Comparison of ENCODE assay signal across 7 mouse cellular contexts in the genomic region with DNA sequence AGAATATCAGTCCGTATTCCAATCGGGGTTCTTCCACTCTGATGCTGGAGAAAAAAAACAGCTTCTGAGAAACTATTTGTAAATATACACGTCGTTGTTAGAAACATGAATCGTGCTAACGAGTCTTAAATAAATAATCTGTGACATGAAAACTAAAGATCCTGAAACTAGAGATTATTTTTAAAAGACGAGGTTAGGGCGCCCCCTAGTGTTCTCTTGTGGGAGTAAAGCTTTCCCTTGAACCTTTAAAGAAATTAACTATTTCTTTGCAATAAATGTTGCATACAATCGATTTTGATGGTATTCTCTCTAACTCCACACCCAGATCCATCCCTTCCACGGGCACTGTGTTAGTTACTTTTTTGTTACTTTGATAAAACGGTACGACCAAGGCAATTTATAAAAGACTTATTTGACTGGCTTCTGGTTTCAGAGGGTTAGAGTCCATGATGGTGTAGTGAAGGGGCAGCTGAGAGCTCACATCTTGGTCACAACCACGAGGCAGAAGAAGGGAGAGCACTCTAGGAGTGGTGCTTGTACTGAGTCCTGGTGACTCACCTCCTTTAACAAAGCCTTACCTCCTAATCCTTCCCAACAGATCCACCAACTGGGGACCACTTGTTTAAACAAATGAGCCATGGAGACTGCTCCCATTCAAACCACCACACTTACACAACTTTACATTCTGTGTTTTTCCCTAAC. TPM values are rescaled to one million over a fixed set of nuclear protein-coding genes. Genes with fewer than 3 reads are reported as not detected.
DNase-seq lines count a peak whose midpoint lies in the region; ATAC-seq and TF ChIP-seq lines count a peak whose summit lies in the region.

No protein-coding gene starts in this region.

- no peak overlapping the region for H3K4me3 ChIP-seq in midbrain, embryonic 11.5 days (ENCODE audit: low read depth, low read length)
- H3K4me3 ChIP-seq in midbrain, embryonic 10.5 days, result no peak overlapping the region
- H3K4me3 ChIP-seq in liver, postnatal 0 days (ENCODE audit: low read depth, low read length), result no peak overlapping the region

- peak; percentile 66 for TF ChIP-seq CTCF in liver, postnatal 0 days (IDR thresholded peaks at IDR 0.05; ENCODE audit: low read depth)

- peak; percentile 99 for DNase-seq in midbrain, embryonic 11.5 days (ENCODE audit: low spot score, missing footprints)
- DNase-seq in midbrain, embryonic 10.5 days (ENCODE audit: low spot score), result no peak
- DNase-seq in T-cell, adult 2 months (ENCODE audit: low spot score), result peak; percentile 19
- DNase-seq in cerebellum, postnatal 14 days, result peak; percentile 80 to 82
- DNase-seq in heart, postnatal 36 days, result peak; percentile 22 to 64
- peak; percentile 52 for DNase-seq in liver, postnatal 0 days
- DNase-seq in retina, adult 2 months (ENCODE audit: low read depth, low spot score), result peak; percentile 26

- no peaks in the 10 kb centered on the region for H3K27me3 ChIP-seq in midbrain, embryonic 11.5 days (ENCODE audit: control insufficient read depth, insufficient read depth, low read length)
- H3K27me3 ChIP-seq in midbrain, embryonic 10.5 days (ENCODE audit: low read depth, poor library complexity, severe bottlenecking), result no peaks in the 10 kb centered on the region
- H3K27me3 ChIP-seq in liver, postnatal 0 days (ENCODE audit: insufficient read depth, low read length), result no peaks in the 10 kb centered on the region

- 17% methylated on average over 13 of the region's 13 CpGs for WGBS in midbrain, embryonic 11.5 days
- WGBS in midbrain, embryonic 10.5 days, result 22% methylated on average over 13 of the region's 13 CpGs
- 13% methylated on average over 13 of the region's 13 CpGs for WGBS in liver, postnatal 0 days (ENCODE audit: insufficient replicate concordance)

- ATAC-seq in midbrain, embryonic 11.5 days (ENCODE audit: low FRiP score), result peak; percentile 54
- no peak for ATAC-seq in liver, postnatal 0 days

- H3K36me3 ChIP-seq in midbrain, embryonic 11.5 days (ENCODE audit: control insufficient read depth, insufficient read depth, low read length), result no peaks in the 10 kb centered on the region
- no peaks in the 10 kb centered on the region for H3K36me3 ChIP-seq in midbrain, embryonic 10.5 days
- H3K36me3 ChIP-seq in liver, postnatal 0 days (replicated peaks; ENCODE audit: insufficient read depth, low read length), result no peaks in the 10 kb centered on the region

- no peak overlapping the region for H3K9ac ChIP-seq in midbrain, embryonic 11.5 days (ENCODE audit: low read length)
- no peak overlapping the region for H3K9ac ChIP-seq in liver, postnatal 0 days (replicated peaks)

- no peaks in the 10 kb centered on the region for H3K4me1 ChIP-seq in midbrain, embryonic 11.5 days (ENCODE audit: control insufficient read depth, insufficient read depth, low read length)
- peaks cover 8% of the 10 kb centered on the region for H3K4me1 ChIP-seq in midbrain, embryonic 10.5 days
- H3K4me1 ChIP-seq in liver, postnatal 0 days (ENCODE audit: insufficient read depth), result no peaks in the 10 kb centered on the region

- H3K27ac ChIP-seq in midbrain, embryonic 11.5 days (ENCODE audit: low read depth, low read length), result no peak overlapping the region
- H3K27ac ChIP-seq in midbrain, embryonic 10.5 days (replicated peaks), result no peak overlapping the region
- H3K27ac ChIP-seq in liver, postnatal 0 days (ENCODE audit: low read depth), result no peak overlapping the region

- H3K4me2 ChIP-seq in midbrain, embryonic 11.5 days, result no peak overlapping the region
- H3K4me2 ChIP-seq in liver, postnatal 0 days (ENCODE audit: low read depth, low read length), result no peak overlapping the region

- TF ChIP-seq EP300 in liver, postnatal 0 days (IDR thresholded peaks at IDR 0.05; ENCODE audit: low read depth), result no peak

- intact Hi-C loops in heart, postnatal 36 days (cut with DNase I), result loop anchor here (1.0 to 10.0 kb wide), 3 partner anchors 393 to 525 kb away; no protein-coding TSS in a partner anchor

- no peaks in the 10 kb centered on the region for H3K9me3 ChIP-seq in midbrain, embryonic 11.5 days (ENCODE audit: control insufficient read depth, low read length)
- H3K9me3 ChIP-seq in midbrain, embryonic 10.5 days (replicated peaks), result no peaks in the 10 kb centered on the region
- no peaks in the 10 kb centered on the region for H3K9me3 ChIP-seq in liver, postnatal 0 days (ENCODE audit: low read length)

RNA-seq across cellular contexts. Expression of gene Scel, which starts 24.4 kb away (rescaled TPM):
- polyA plus RNA-seq in midbrain, embryonic 11.5 days (2014; fragmentation: Nextera tagmentation; extraction: Ambion mirVana), result 0.11 and 0.33 TPM in 2 replicates
- polyA plus RNA-seq in midbrain, embryonic 10.5 days (2016; fragmentation: Nextera tagmentation; extraction: Ambion mirVana), result 0.22 and 0.38 TPM in 2 replicates
- total RNA-seq in heart, postnatal 36 days (2021), result under 1 TPM; 0.16 to 0.56 TPM
- 0.07 TPM in 1 of 2 replicates, not detected in the other for polyA plus RNA-seq in liver, postnatal 0 days (2015; fragmentation: Nextera tagmentation; extraction: Ambion mirVana)
